Mouse (Mus musculus) gastrocnemius, adult 18-20 months (tissue): ENCODE results near the gene Camta1. TPM values are rescaled to one million over a fixed set of nuclear protein-coding genes. Genes with fewer than 3 reads are reported as not detected.

Experiments used
- DNase-seq: peaks from one replicate; pipeline ENCODE4 v3.0.0; 2021; ENCODE audit warnings: low spot score
- total RNA-seq, 2 experiments: library from RNA; stranded (reverse); gene quantifications; 2 replicates each; pipeline ENCODE4 v1.2.3; 2021

Gene Camta1
- total RNA-seq, 2 experiments from 2014 or later, result 99.5 to 122 TPM

GRCm38 (mm10) chr4:151283092-151283741, 578.5 kb downstream of the Camta1 start:
- DNase-seq, result peak; percentile 54

GRCm38 (mm10) chr4:151282103-151282502, 579.6 kb downstream of the Camta1 start:
- DNase-seq, result no peak

- DNase-seq, result no peak
Observed at GRCm38 (mm10) chr4:151275292-151275691, 586.4 kb downstream of the Camta1 start.

GRCm38 (mm10) chr4:151263786-151264414, 597.8 kb downstream of the Camta1 start:
- no peak for DNase-seq

- DNase-seq, result no peak
Observed at GRCm38 (mm10) chr4:151263052-151263451, 598.6 kb downstream of the Camta1 start.

GRCm38 (mm10) chr4:151256622-151257021, 605.1 kb downstream of the Camta1 start:
- DNase-seq, result no peak

GRCm38 (mm10) chr4:151250824-151251223, 610.9 kb downstream of the Camta1 start:
- no peak for DNase-seq

- DNase-seq, result no peak
Observed at GRCm38 (mm10) chr4:151245068-151245797, 616.4 kb downstream of the Camta1 start.

- DNase-seq, result no peak
Observed at GRCm38 (mm10) chr4:151243445-151243844, 618.2 kb downstream of the Camta1 start.

GRCm38 (mm10) chr4:151242751-151243150, 618.9 kb downstream of the Camta1 start:
- DNase-seq, result no peak

- DNase-seq, result no peak
Observed at GRCm38 (mm10) chr4:151240465-151240864, 621.2 kb downstream of the Camta1 start.

GRCm38 (mm10) chr4:151238970-151239684, 622.5 kb downstream of the Camta1 start:
- DNase-seq, result no peak

GRCm38 (mm10) chr4:151237501-151237900, 624.2 kb downstream of the Camta1 start:
- DNase-seq, result no peak

GRCm38 (mm10) chr4:151234981-151235380, 626.7 kb downstream of the Camta1 start:
- DNase-seq, result no peak

- no peak for DNase-seq
Observed at GRCm38 (mm10) chr4:151232028-151232427, 629.6 kb downstream of the Camta1 start.

GRCm38 (mm10) chr4:151229073-151229472, 632.6 kb downstream of the Camta1 start:
- DNase-seq, result no peak

- no peak for DNase-seq
Observed at GRCm38 (mm10) chr4:151226496-151226895, 635.2 kb downstream of the Camta1 start.

GRCm38 (mm10) chr4:151224017-151224416, 637.7 kb downstream of the Camta1 start:
- no peak for DNase-seq

GRCm38 (mm10) chr4:151223263-151223996, 638.2 kb downstream of the Camta1 start:
- DNase-seq, result no peak

- DNase-seq, result no peak
Observed at GRCm38 (mm10) chr4:151222635-151223034, 639.0 kb downstream of the Camta1 start.
